Mouse (Mus musculus) limb, embryonic 14.5 days (tissue): ENCODE results near the gene Crlf1. TPM values are rescaled to one million over a fixed set of nuclear protein-coding genes. Genes with fewer than 3 reads are reported as not detected.

ENCODE experiments used
- ATAC-seq: fragments of 200-750 bp; cut with Nextera tagmentation; 2 replicates; pipeline ENCODE4 v1.8.0; 2017; ENCODE audit warnings: low read depth, moderate number of reproducible peaks, moderate TSS enrichment; ENCODE audit not compliant: low FRiP score
- DNase-seq: peaks from one replicate; pipeline ENCODE4 v3.0.0-alpha.2; 2015; ENCODE audit warnings: low spot score
- H3K27ac ChIP-seq: fragments of 300-500 bp; sonication (generic); replicated peaks from 2 replicates; pipeline ENCODE4 v1.5.1; 2014; ENCODE audit warnings: low read depth, mild to moderate bottlenecking, low read length, moderate library complexity, mixed read lengths
- H3K27me3 ChIP-seq: fragments of 300-500 bp; sonication (generic); 2 replicates; pipeline ENCODE4 v1.6.1; 2014; ENCODE audit warnings: low read length, mixed read lengths; ENCODE audit not compliant: control insufficient read depth, insufficient read depth
- H3K36me3 ChIP-seq: fragments of 300-500 bp; sonication (generic); 2 replicates; pipeline ENCODE4 v1.6.1; 2014; ENCODE audit warnings: mild to moderate bottlenecking, low read length, moderate library complexity, mixed read lengths; ENCODE audit not compliant: control insufficient read depth, insufficient read depth
- H3K4me1 ChIP-seq: fragments of 300-500 bp; sonication (generic); 2 replicates; pipeline ENCODE4 v1.6.1; 2014; ENCODE audit warnings: antibody characterized with exemption, low read length, mixed read lengths; ENCODE audit not compliant: control insufficient read depth, insufficient read depth
- H3K4me2 ChIP-seq: fragments of 300-500 bp; sonication (generic); replicated peaks from 2 replicates; pipeline ENCODE4 v1.6.1; 2014; ENCODE audit warnings: low read depth, mild to moderate bottlenecking, low read length, moderate library complexity; ENCODE audit not compliant: severe bottlenecking
- H3K4me3 ChIP-seq: fragments of 300-500 bp; sonication (generic); replicated peaks from 2 replicates; pipeline ENCODE4 v1.5.1; 2014; ENCODE audit warnings: low read length
- H3K9ac ChIP-seq: fragments of 300-500 bp; sonication (generic); 2 replicates; pipeline ENCODE4 v1.6.1; 2014; ENCODE audit warnings: mild to moderate bottlenecking, low read depth, low read length, moderate library complexity; ENCODE audit not compliant: severe bottlenecking
- H3K9me3 ChIP-seq: fragments of 300-500 bp; sonication (generic); 2 replicates; pipeline ENCODE4 v1.6.1; 2016; ENCODE audit warnings: low read length; ENCODE audit not compliant: control insufficient read depth
- POLR2A ChIP-seq: fragments of 200-500 bp; IDR thresholded peaks from 2 replicates; pipeline ENCODE4 v1.8.0; 2012; ENCODE audit warnings: inconsistent platforms, mild to moderate bottlenecking, moderate library complexity, borderline replicate concordance; ENCODE audit not compliant: insufficient read depth, insufficient read length; ENCODE audit errors: extremely low read depth
- WGBS: fragments of 180-500 bp; shearing (Covaris S2); extraction: QIAGEN DNeasy Blood & Tissue Kit; methylation state at CpG from one replicate; pipeline ENCODE4 v1.1.7; 2014; 5-methylcytosine and 5-hydroxymethylcytosine counted together
- polyA plus RNA-seq, 2 experiments: library from polyadenylated mRNA; depleted of rRNA in 1 of 2; stranded (reverse) in 1 of 2; unstranded in 1 of 2; fragments of >200 nt; fragmentation: Nextera tagmentation in 1 of 2; extraction: Ambion mirVana in 1 of 2; gene quantifications; 2 replicates each; pipeline versions ENCODE4 v1.2.1 to v1.2.3; 2012 to 2014

Gene Crlf1
- polyA plus RNA-seq, 2 experiments: 91.5 to 98.9 TPM

DNA sequence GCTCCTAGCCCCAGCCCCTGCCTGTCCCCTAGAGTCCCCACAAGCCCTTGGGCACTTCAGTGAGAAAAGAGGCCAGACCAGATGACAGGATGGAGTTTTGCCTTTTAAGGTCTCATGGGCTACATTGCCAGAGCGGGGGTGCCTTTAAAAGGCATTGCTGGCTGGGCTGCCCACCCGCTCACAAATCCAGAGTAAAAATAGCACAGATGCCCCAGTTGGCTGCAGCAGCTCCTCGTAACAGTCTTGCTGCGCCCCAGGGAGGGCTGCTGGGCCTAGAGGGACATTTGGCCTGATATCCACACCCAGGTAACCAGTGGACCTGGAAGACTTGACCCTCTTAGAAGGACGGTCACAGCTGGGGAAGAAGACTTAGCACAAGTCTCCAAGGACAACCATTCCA is 39.1 kb upstream of the Crlf1 start:
- WGBS: 69% methylated on average over 5 of the region's 5 CpGs
- H3K4me1 ChIP-seq: peaks cover 11% of the 10 kb centered on the region
- H3K9ac ChIP-seq: no peak overlapping the region

DNA sequence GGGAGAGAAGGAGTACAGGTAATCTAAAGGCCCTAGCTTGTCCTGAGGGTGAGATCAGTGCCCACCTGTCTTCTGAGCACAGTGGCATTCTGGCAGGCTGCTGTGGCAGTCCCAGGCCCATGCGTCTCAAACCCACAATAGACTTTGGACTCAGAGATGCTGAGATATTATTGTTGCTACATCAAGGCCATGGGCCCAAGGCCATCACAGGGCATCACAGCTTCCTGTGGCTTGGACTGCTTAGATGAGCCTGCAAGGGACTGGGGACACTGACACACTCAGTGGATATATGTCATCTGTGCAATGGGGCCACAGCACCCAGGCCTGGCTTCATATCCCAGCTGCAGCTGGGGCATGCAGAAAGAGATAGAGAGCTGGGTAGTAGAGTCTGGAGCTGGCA is 36.0 kb upstream of the Crlf1 start:
- no peak for ATAC-seq
- H3K4me3 ChIP-seq: no peak overlapping the region
- WGBS: 100% methylated on average over 1 of the region's 1 CpGs
- TF ChIP-seq POLR2A: no peak
- no peak for DNase-seq
- no peak overlapping the region for H3K9ac ChIP-seq
- H3K9me3 ChIP-seq: no peaks in the 10 kb centered on the region
- no peaks in the 10 kb centered on the region for H3K27me3 ChIP-seq
- H3K4me1 ChIP-seq: peaks cover 5% of the 10 kb centered on the region
- no peak overlapping the region for H3K27ac ChIP-seq
- H3K36me3 ChIP-seq: peaks cover 10% of the 10 kb centered on the region
- H3K4me2 ChIP-seq: no peak overlapping the region

More for the DNA sequence above, 39.1 kb upstream of the Crlf1 start:
- Histone ChIP-seq H3K4me2 (no peak overlapping the region), H3K27ac (no peak overlapping the region), H3K36me3 (peaks cover 37% of the 10 kb centered on the region), H3K4me3 (no peak overlapping the region), H3K9me3 (no peaks in the 10 kb centered on the region), H3K27me3 (no peaks in the 10 kb centered on the region)
- no peak for DNase-seq
- ATAC-seq: no peak
- no peak for TF ChIP-seq POLR2A

DNA sequence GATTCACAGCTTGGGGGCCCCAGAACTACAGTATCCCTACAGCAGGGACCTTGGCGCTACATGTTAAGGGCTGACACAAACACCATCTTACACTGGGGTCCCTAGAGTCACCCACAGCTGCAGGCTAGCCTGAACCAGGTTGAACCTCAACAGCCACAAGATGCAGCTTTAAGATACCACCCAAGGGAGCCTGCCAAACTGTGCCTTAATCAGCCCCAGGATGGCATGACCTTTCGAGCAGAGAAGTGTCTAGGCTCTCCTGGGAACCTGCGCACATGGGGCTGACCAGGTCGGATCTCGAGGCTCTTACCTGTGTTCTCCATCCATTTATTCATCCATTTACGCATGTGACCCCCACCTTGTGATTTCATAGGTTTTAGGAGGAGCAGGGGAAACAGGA is 35.1 kb upstream of the Crlf1 start:
- Histone ChIP-seq H3K9me3 (no peaks in the 10 kb centered on the region), H3K27me3 (no peaks in the 10 kb centered on the region), H3K27ac (no peak overlapping the region), H3K9ac (no peak overlapping the region), H3K4me3 (no peak overlapping the region), H3K36me3 (0 out of 2 replicates have a peak, but pooled peaks cover under 1% of the 10 kb centered on the region), H3K4me2 (no peak overlapping the region), H3K4me1 (peaks cover 14% of the 10 kb centered on the region)
- no peak for ATAC-seq
- 89% methylated on average over 6 of the region's 6 CpGs for WGBS
- DNase-seq: no peak
- no peak for TF ChIP-seq POLR2A

DNA sequence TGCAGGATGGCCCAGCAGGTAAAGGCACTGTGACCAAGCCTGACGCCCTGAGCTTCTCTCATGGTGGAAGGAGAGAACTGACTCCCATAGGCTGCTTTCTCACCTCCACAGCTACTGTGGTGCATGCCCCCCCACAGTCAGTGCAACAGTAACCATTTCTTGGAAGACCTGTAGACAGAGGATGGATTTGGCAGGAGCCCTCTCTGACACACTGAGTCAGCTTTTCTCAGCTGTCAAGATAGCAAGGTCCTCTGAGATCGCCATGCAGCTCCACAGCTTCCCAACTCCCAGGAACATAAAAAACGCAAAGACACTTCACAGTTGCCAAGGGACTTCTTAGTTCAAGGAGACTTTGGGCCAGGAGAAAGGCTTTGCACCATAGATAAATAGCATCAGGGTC is 34.5 kb upstream of the Crlf1 start:
- no peaks in the 10 kb centered on the region for H3K36me3 ChIP-seq
- no peaks in the 10 kb centered on the region for H3K9me3 ChIP-seq
- WGBS: 93% methylated on average over 3 of the region's 3 CpGs
- no peak overlapping the region for H3K27ac ChIP-seq
- H3K4me1 ChIP-seq: peaks cover 18% of the 10 kb centered on the region
- TF ChIP-seq POLR2A: no peak
- DNase-seq: no peak
- no peak overlapping the region for H3K4me3 ChIP-seq
- no peak for ATAC-seq
- H3K27me3 ChIP-seq: no peaks in the 10 kb centered on the region
- no peak overlapping the region for H3K4me2 ChIP-seq
- H3K9ac ChIP-seq: no peak overlapping the region

DNA sequence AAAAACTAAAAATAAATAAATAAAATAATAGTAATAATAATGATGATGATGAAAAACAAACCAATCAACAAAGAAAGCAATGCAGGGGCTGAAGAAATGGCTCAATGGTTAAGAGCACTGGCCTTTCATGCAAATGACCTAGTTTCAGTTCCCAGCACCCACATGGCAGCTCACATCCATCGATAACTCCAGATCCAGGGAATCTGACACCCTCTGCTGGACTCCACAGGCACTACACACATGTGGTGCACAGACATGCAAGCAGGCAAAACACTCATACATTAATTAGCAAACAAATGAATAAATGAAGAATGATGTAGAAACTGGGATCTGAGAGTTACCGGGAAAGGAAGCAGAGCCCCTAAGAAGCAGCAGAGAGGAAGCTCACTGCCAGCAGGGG is 33.3 kb upstream of the Crlf1 start:
- 98% methylated on average over 2 of the region's 2 CpGs for WGBS
- TF ChIP-seq POLR2A: no peak
- Histone ChIP-seq H3K4me2 (no peak overlapping the region), H3K9me3 (no peaks in the 10 kb centered on the region), H3K9ac (no peak overlapping the region), H3K27me3 (no peaks in the 10 kb centered on the region), H3K27ac (no peak overlapping the region), H3K36me3 (peaks cover 2% of the 10 kb centered on the region; the same call in 1 of the 2 replicates), H3K4me3 (no peak overlapping the region), H3K4me1 (peaks cover 19% of the 10 kb centered on the region)
- ATAC-seq (no peak), DNase-seq (no peak)

DNA sequence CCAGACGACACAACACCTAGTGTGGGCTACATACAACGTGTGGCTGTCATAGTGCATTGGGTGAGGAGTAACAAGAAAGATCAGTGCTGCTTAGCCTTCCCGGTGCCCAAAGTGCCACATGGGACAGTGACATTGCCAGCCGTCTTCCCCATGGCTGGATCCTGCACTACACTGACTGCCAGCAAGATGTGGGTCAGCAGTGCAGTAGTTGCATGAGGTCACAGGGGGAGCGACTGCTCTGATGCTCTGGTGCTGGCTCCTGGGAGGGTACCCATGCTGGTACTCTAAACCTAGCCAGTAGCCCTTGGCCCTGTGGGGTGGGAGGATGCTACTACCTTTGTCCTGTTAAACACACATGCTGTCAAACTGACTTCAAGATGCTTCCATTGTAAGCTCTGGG is 32.8 kb upstream of the Crlf1 start:
- TF ChIP-seq POLR2A: no peak
- no peak overlapping the region for H3K9ac ChIP-seq
- peaks cover 2% of the 10 kb centered on the region; the same call in 1 of the 2 replicates for H3K36me3 ChIP-seq
- DNase-seq (no peak), ATAC-seq (no peak)
- peaks cover 19% of the 10 kb centered on the region for H3K4me1 ChIP-seq
- H3K27ac ChIP-seq: no peak overlapping the region
- H3K4me3 ChIP-seq: no peak overlapping the region
- WGBS: 89% methylated on average over 5 of the region's 5 CpGs
- no peaks in the 10 kb centered on the region for H3K9me3 ChIP-seq
- no peak overlapping the region for H3K4me2 ChIP-seq
- H3K27me3 ChIP-seq: no peaks in the 10 kb centered on the region
